Mouse (Mus musculus) C2C12 (cell line): ENCODE measurements around the gene Srbd1.

Source experiments
- CEBPB ChIP-seq: IDR thresholded peaks from one replicate; pipeline ENCODE4 v1.6.1; 2011; ENCODE audit warnings: low read depth, mild to moderate bottlenecking, control low read depth, moderate library complexity
- CTCF ChIP-seq: IDR thresholded peaks from one replicate; pipeline ENCODE4 v1.5.1; 2011; ENCODE audit not compliant: control insufficient read depth, insufficient read depth, insufficient read length
- FOSL1 ChIP-seq: IDR thresholded peaks from one replicate; pipeline ENCODE4 v1.8.0; 2011; ENCODE audit warnings: mild to moderate bottlenecking, low read length; ENCODE audit not compliant: poor library complexity, insufficient read depth, severe bottlenecking
- MAX ChIP-seq: IDR thresholded peaks from one replicate; pipeline ENCODE4 v1.6.1; 2011; ENCODE audit warnings: mild to moderate bottlenecking, control low read depth
- MYOD1 ChIP-seq: IDR thresholded peaks from one replicate; pipeline ENCODE4 v1.6.1; 2011; ENCODE audit warnings: low read depth; ENCODE audit not compliant: control insufficient read depth, insufficient read length
- MYOG ChIP-seq: IDR thresholded peaks from one replicate; pipeline ENCODE4 v1.6.1; 2011; ENCODE audit not compliant: control insufficient read depth, insufficient read length; ENCODE audit errors: extremely low read depth
- USF1 ChIP-seq: IDR thresholded peaks from one replicate; pipeline ENCODE4 v1.6.1; 2011; ENCODE audit warnings: low read depth, mild to moderate bottlenecking, control low read depth, moderate library complexity

DNA sequence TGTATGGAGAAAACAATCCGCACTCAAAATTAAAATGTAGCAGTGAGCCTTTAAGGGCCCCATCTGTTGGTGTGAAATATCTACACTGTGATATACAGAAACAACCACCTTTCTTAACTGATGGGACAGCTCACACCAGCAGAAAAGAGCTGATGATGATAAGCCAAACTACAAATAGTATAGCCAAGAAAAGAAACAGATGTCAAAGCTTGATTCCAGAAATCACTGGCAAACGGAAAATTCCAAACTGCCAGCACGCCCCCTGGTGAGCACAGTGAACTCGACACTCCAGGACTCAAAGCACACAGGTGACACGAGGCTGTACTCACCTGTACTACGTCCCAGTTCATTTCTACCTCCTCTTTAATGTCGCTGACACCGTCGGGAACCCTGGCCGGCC, 9.1 kb downstream of the Srbd1 start:
- TF ChIP-seq CTCF (no peak), MAX (no peak), MYOG (no peak), USF1 (no peak), CEBPB (no peak), FOSL1 (no peak), MYOD1 (no peak)
